Mouse (Mus musculus) embryonic facial prominence, embryonic 11.5 days (tissue): ENCODE results near the gene Zglp1. TPM values are rescaled to one million over a fixed set of nuclear protein-coding genes. Genes with fewer than 3 reads are reported as not detected.

Experiments used
- ATAC-seq: fragments of 200-750 bp; cut with Nextera tagmentation; replicated peaks from 2 replicates; pipeline ENCODE4 v1.8.0; 2017; ENCODE audit warnings: low read depth; ENCODE audit not compliant: insufficient number of reproducible peaks, low FRiP score, low TSS enrichment
- DNase-seq: peaks from one replicate; pipeline ENCODE4 v3.0.0-alpha.2; 2015; ENCODE audit warnings: low spot score
- H3K27ac ChIP-seq: fragments of 300-500 bp; sonication (generic); replicated peaks from 2 replicates; pipeline ENCODE4 v1.5.1; 2014; ENCODE audit warnings: mild to moderate bottlenecking, low read depth, low read length, control low read depth
- H3K27me3 ChIP-seq: fragments of 300-500 bp; sonication (generic); 2 replicates; pipeline ENCODE4 v1.6.1; 2014; ENCODE audit warnings: mild to moderate bottlenecking, low read length, moderate library complexity, mixed read lengths; ENCODE audit not compliant: control insufficient read depth, insufficient read depth
- H3K36me3 ChIP-seq: fragments of 300-500 bp; sonication (generic); replicated peaks from 2 replicates; pipeline ENCODE4 v1.6.1; 2014; ENCODE audit warnings: low read depth, mild to moderate bottlenecking, low read length, moderate library complexity, mixed read lengths; ENCODE audit not compliant: control insufficient read depth, insufficient read depth
- H3K4me1 ChIP-seq: fragments of 300-500 bp; sonication (generic); 2 replicates; pipeline ENCODE4 v1.6.1; 2014; ENCODE audit warnings: low read length, mixed read lengths; ENCODE audit not compliant: control insufficient read depth, insufficient read depth
- H3K4me2 ChIP-seq: fragments of 300-500 bp; sonication (generic); 2 replicates; pipeline ENCODE4 v1.6.1; 2014; ENCODE audit warnings: low read depth, mild to moderate bottlenecking, control low read depth, low read length, moderate library complexity
- H3K4me3 ChIP-seq: fragments of 300-500 bp; sonication (generic); 2 replicates; pipeline ENCODE4 v1.5.1; 2014; ENCODE audit warnings: low read depth, low read length, control low read depth
- H3K9ac ChIP-seq: fragments of 300-500 bp; sonication (generic); replicated peaks from 2 replicates; pipeline ENCODE4 v1.6.1; 2014; ENCODE audit warnings: mild to moderate bottlenecking, control low read depth, low read length
- H3K9me3 ChIP-seq: fragments of 300-500 bp; sonication (generic); replicated peaks from 2 replicates; pipeline ENCODE4 v1.6.1; 2016; ENCODE audit warnings: mild to moderate bottlenecking, low read length, inconsistent platforms, mixed read lengths; ENCODE audit not compliant: control insufficient read depth
- WGBS: fragments of 180-500 bp; shearing (Covaris S2); extraction: QIAGEN DNeasy Blood & Tissue Kit; methylation state at CpG from one replicate; pipeline ENCODE4 v1.1.7; 2014; 5-methylcytosine and 5-hydroxymethylcytosine counted together
- polyA plus RNA-seq: library from polyadenylated mRNA; unstranded; fragments of >200 nt; fragmentation: Nextera tagmentation; extraction: Ambion mirVana; gene quantifications from 2 replicates; pipeline ENCODE4 v1.2.1, GENCODE M21; 2014

Zglp1 gene
- 0.80 and 2.2 TPM in 2 replicates for polyA plus RNA-seq

- no peak for ATAC-seq
- Histone ChIP-seq H3K4me3 (no peak within 1 kb of the TSS), H3K27ac (no peak within 1 kb of the TSS), H3K4me2 (no peak within 1 kb of the TSS), H3K9ac (no peak within 1 kb of the TSS), H3K4me1 (no peaks in the 10 kb centered on the region), H3K9me3 (no peaks in the 10 kb centered on the region), H3K36me3 (no peaks in the 10 kb centered on the region; the same call in none of the 2 replicates), H3K27me3 (no peaks in the 10 kb centered on the region)
- WGBS, result 85% methylated on average over 27 of the region's 27 CpGs
- DNase-seq, result no peak
Measured at GRCm38 (mm10) chr9:21067006-21067684, at the start of gene Zglp1. Zglp1 (minus strand) TSS chr9:21067093.

DNA sequence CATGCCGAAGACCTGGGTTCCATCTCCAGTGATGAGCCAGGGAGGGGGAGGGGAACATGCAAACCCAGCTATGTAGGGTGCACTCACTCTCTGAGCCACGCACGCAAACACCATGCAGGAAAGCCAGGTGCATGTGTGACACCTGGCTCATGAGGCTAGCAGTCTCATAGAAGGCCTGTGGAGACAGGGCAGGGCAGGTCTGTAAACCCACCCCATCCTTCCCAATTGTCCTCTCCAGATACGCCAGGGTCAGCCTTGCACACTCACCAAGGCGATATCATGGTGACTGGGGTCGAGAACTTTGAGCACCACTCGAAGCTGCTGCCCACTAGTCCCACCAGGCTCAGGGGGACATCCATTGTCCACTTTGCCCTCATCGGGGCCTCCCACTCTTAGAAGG is 48.2 kb upstream of the Zglp1 start:
- no peak overlapping the region for H3K4me3 ChIP-seq
- no peak overlapping the region for H3K9ac ChIP-seq
- H3K4me1 ChIP-seq, result no peaks in the 10 kb centered on the region
- DNase-seq (no peak), ATAC-seq (no peak)
- no peak overlapping the region for H3K27ac ChIP-seq
- no peaks in the 10 kb centered on the region for H3K27me3 ChIP-seq
- H3K4me2 ChIP-seq, result no peak overlapping the region
- H3K36me3 ChIP-seq, result no peaks in the 10 kb centered on the region
- no peaks in the 10 kb centered on the region for H3K9me3 ChIP-seq
- 89% methylated on average over 8 of the region's 8 CpGs for whole genome bisulfite sequencing

GRCm38 (mm10) chr9:21114190-21114589 is 47.3 kb upstream of the Zglp1 start:
- Histone ChIP-seq H3K9me3 (no peaks in the 10 kb centered on the region), H3K27me3 (no peaks in the 10 kb centered on the region), H3K4me3 (no peak overlapping the region), H3K36me3 (no peaks in the 10 kb centered on the region), H3K4me1 (no peaks in the 10 kb centered on the region), H3K27ac (no peak overlapping the region), H3K9ac (no peak overlapping the region), H3K4me2 (no peak overlapping the region)
- ATAC-seq (no peak), DNase-seq (no peak)
- 83% methylated on average over 7 of the region's 7 CpGs for WGBS

DNA sequence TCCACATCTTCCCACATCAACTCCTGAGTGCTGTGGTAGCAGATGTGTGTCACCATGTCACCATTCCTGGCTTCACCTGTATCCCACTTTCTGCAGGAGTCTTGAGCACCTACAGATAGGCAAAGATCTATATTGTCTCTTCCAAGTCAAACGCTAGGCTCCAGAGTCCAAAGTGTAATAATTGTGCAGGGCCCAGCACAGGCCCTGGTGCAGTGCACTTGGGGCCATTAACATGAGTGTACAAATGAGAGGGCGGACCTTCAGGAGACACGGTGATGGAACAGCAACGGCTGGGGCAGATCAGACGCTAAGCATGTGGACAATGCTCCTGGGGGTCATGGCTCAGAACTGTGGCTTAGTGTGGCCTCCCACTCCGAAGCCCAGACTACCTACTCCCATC is 46.9 kb upstream of the Zglp1 start:
- 93% methylated on average over 6 of the region's 6 CpGs for WGBS
- H3K9ac ChIP-seq, result no peak overlapping the region

GRCm38 (mm10) chr9:21107607-21108237 is 40.8 kb upstream of the Zglp1 start:
- H3K4me3 ChIP-seq, result no peak overlapping the region
- no peak overlapping the region for H3K9ac ChIP-seq
- ATAC-seq, result no peak
- H3K36me3 ChIP-seq, result no peaks in the 10 kb centered on the region
- H3K27ac ChIP-seq, result no peak overlapping the region
- WGBS, result 43% methylated on average over 23 of the region's 23 CpGs
- H3K4me2 ChIP-seq, result no peak overlapping the region
- no peaks in the 10 kb centered on the region for H3K9me3 ChIP-seq
- no peak for DNase-seq
- H3K4me1 ChIP-seq, result no peaks in the 10 kb centered on the region
- no peaks in the 10 kb centered on the region for H3K27me3 ChIP-seq

More for the DNA sequence above, 46.9 kb upstream of the Zglp1 start:
- Histone ChIP-seq H3K27ac (no peak overlapping the region), H3K4me3 (no peak overlapping the region), H3K27me3 (no peaks in the 10 kb centered on the region), H3K4me2 (no peak overlapping the region), H3K9me3 (no peaks in the 10 kb centered on the region), H3K36me3 (no peaks in the 10 kb centered on the region), H3K4me1 (no peaks in the 10 kb centered on the region)
- DNase-seq, result no peak
- no peak for ATAC-seq

- DNase-seq (no peak), ATAC-seq (no peak)
- Histone ChIP-seq H3K9me3 (no peaks in the 10 kb centered on the region), H3K4me1 (no peaks in the 10 kb centered on the region), H3K27ac (no peak overlapping the region), H3K4me3 (no peak overlapping the region), H3K4me2 (no peak overlapping the region), H3K27me3 (no peaks in the 10 kb centered on the region), H3K9ac (no peak overlapping the region), H3K36me3 (no peaks in the 10 kb centered on the region)
- WGBS, result 78% methylated on average over 5 of the region's 5 CpGs
Measured at GRCm38 (mm10) chr9:21105760-21106564, 39.1 kb upstream of the Zglp1 start.

DNA sequence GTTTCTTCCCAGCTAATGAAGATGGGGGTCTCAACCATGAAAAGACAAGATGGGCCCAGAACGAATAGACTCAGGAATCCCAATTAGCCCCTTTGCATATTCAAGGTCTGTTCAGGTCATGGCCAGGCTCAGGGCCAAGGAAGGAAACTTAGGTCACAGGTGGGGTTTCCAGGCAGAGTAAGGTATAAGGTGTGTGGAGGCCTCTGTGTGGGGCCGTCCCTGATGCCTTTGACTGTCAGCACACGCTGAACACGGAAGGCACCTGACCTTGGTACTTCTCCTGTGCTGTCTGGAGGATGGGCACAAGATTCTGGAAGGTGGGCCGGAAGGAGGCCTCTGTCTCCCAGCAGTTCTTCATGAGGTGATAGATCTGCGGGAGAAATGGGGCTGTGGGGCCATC is 37.9 kb upstream of the Zglp1 start:
- ATAC-seq, result no peak
- H3K9me3 ChIP-seq, result no peaks in the 10 kb centered on the region
- no peak overlapping the region for H3K4me2 ChIP-seq
- no peaks in the 10 kb centered on the region for H3K27me3 ChIP-seq
- H3K4me3 ChIP-seq, result no peak overlapping the region
- H3K36me3 ChIP-seq, result no peaks in the 10 kb centered on the region
- no peaks in the 10 kb centered on the region for H3K4me1 ChIP-seq
- WGBS, result 87% methylated on average over 6 of the region's 6 CpGs
- H3K27ac ChIP-seq, result no peak overlapping the region
- H3K9ac ChIP-seq, result no peak overlapping the region
- no peak for DNase-seq

GRCm38 (mm10) chr9:21102076-21102475 is 35.2 kb upstream of the Zglp1 start:
- Histone ChIP-seq H3K9ac (no peak overlapping the region), H3K36me3 (no peaks in the 10 kb centered on the region), H3K27ac (no peak overlapping the region), H3K27me3 (no peaks in the 10 kb centered on the region), H3K4me1 (no peaks in the 10 kb centered on the region), H3K4me2 (no peak overlapping the region), H3K9me3 (no peaks in the 10 kb centered on the region), H3K4me3 (no peak overlapping the region)
- ATAC-seq, result no peak
- DNase-seq, result no peak
- WGBS, result 92% methylated on average over 2 of the region's 2 CpGs
